Mouse (Mus musculus) thymus, adult 2 months (tissue): ENCODE data around the gene Msmp.

Experiments
- CTCF ChIP-seq: fragments of 200-500 bp; IDR thresholded peaks from 2 replicates; pipeline ENCODE4 v1.5.1; 2012; ENCODE audit warnings: mild to moderate bottlenecking, control low read depth, low read length, moderate library complexity, borderline replicate concordance; ENCODE audit not compliant: control insufficient read depth, poor library complexity, insufficient read depth; ENCODE audit errors: extremely low read depth
- POLR2A ChIP-seq: fragments of 200-500 bp; IDR thresholded peaks from 2 replicates; pipeline ENCODE4 v1.6.1; 2012; ENCODE audit warnings: mild to moderate bottlenecking, low read length, control low read depth, moderate library complexity; ENCODE audit not compliant: control insufficient read depth, poor library complexity, insufficient read depth; ENCODE audit errors: extremely low read depth

DNA sequence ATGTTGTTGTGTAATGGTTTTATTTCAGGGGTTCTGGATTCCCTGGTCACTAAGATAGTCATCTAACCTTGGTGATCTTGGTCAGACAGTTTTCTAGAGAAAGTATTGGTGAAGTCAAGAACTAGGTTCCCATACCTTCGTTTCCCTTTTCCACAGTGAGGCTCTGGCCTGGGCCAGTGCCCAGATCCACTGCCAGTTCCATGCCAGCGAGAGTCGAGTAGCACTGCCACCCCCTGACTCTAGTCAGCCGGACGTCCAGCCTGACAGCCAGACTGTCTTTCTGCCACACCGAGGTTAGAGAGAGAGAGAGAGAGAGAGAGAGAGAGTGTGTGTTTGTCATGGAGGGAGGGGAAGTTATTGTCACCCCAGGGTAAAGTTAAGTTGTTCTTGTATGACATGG lies 4.6 kb downstream of the Msmp start:
- TF ChIP-seq CTCF (no peak), POLR2A (no peak)
